9 mouse cellular contexts compared by ENCODE assay signal in the genomic region with DNA sequence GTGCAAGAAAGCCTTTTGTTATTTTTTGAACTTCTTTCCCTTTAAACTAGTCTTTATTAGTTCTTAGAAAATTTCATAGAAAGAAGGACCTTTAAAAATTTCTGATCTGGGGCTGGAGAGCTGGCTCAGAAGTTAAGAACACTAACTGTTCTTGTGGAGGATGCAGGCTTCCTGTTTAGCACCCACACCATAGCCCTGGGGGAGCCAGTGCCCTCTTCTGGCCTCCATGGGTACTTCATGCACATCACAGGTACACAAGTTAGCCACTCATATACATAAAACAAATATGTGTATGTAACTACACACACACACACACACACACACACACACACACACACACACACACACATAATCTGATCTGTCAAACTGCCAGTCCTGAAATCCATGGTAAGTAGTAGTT. TPM values are rescaled to one million over a fixed set of nuclear protein-coding genes. Genes with fewer than 3 reads are reported as not detected.
DNase-seq lines count a peak whose midpoint lies in the region; ATAC-seq lines count a peak whose summit lies in the region.
"Had no signal": no experiment of that assay in that cellular context is flagged by ENCODE, and none has a peak within 500 bp of the region (broad histone marks: within the 10 kb centered on the region; RNA-seq: fewer than 3 reads in every experiment).

No protein-coding gene starts in this region.

- DNase-seq in hindbrain, embryonic 11.5 days (ENCODE audit: low spot score): peak; percentile 42
- DNase-seq in B cell, adult 2 months: peak; percentile 73 to 77
- peak; percentile 48 for DNase-seq in R1 (ENCODE audit: low read depth, low spot score)
- DNase-seq in limb, embryonic 11.5 days (ENCODE audit: low spot score): peak; percentile 36
- DNase-seq in spleen, postnatal 4 days (ENCODE audit: low spot score in 2 of 2): peak; percentile 60 to 77

- no peak overlapping the region for H3K4me3 ChIP-seq in hindbrain, embryonic 11.5 days (ENCODE audit: low read depth, low read length)
- H3K4me3 ChIP-seq in hindbrain, embryonic 12.5 days: no peak overlapping the region
- H3K4me3 ChIP-seq in limb, embryonic 11.5 days (ENCODE audit: low read depth, low read length): no peak overlapping the region
- H3K4me3 ChIP-seq in midbrain, embryonic 16.5 days (ENCODE audit: low read depth, low read length): no peak overlapping the region
- H3K4me3 ChIP-seq: embryonic facial prominence, embryonic 13.5 days had no signal

- H3K9ac ChIP-seq in hindbrain, embryonic 11.5 days (ENCODE audit: low read depth, low read length): no peak overlapping the region
- no peak overlapping the region for H3K9ac ChIP-seq in hindbrain, embryonic 12.5 days
- H3K9ac ChIP-seq in limb, embryonic 11.5 days (ENCODE audit: low read length): no peak overlapping the region
- no peak overlapping the region for H3K9ac ChIP-seq in midbrain, embryonic 16.5 days (ENCODE audit: low read depth, low read length)
- H3K9ac ChIP-seq: embryonic facial prominence, embryonic 13.5 days had no signal

- H3K36me3 ChIP-seq in hindbrain, embryonic 11.5 days (ENCODE audit: control insufficient read depth, insufficient read depth, low read length): no peaks in the 10 kb centered on the region
- H3K36me3 ChIP-seq in hindbrain, embryonic 12.5 days: peaks cover 18% of the 10 kb centered on the region
- no peaks in the 10 kb centered on the region; the same call in 1 of the 2 replicates for H3K36me3 ChIP-seq in limb, embryonic 11.5 days (ENCODE audit: control insufficient read depth, insufficient read depth, low read length)
- peaks cover 8% of the 10 kb centered on the region for H3K36me3 ChIP-seq in midbrain, embryonic 16.5 days (ENCODE audit: control insufficient read depth, insufficient read depth, low read length)

- no peaks in the 10 kb centered on the region for H3K9me3 ChIP-seq in hindbrain, embryonic 11.5 days (ENCODE audit: control insufficient read depth, low read length)
- no peaks in the 10 kb centered on the region for H3K9me3 ChIP-seq in hindbrain, embryonic 12.5 days (replicated peaks)
- H3K9me3 ChIP-seq in limb, embryonic 11.5 days (ENCODE audit: control insufficient read depth, low read length): no peaks in the 10 kb centered on the region
- H3K9me3 ChIP-seq in midbrain, embryonic 16.5 days (replicated peaks; ENCODE audit: control insufficient read depth, low read length, poor library complexity, severe bottlenecking): no peaks in the 10 kb centered on the region
- H3K9me3 ChIP-seq: embryonic facial prominence, embryonic 13.5 days had no signal

- no peaks in the 10 kb centered on the region for H3K4me1 ChIP-seq in hindbrain, embryonic 11.5 days (replicated peaks; ENCODE audit: control insufficient read depth, insufficient read depth, low read length)
- H3K4me1 ChIP-seq in hindbrain, embryonic 12.5 days: no peaks in the 10 kb centered on the region
- no peaks in the 10 kb centered on the region for H3K4me1 ChIP-seq in limb, embryonic 11.5 days (ENCODE audit: control insufficient read depth, insufficient read depth, low read length)
- H3K4me1 ChIP-seq in midbrain, embryonic 16.5 days (ENCODE audit: control insufficient read depth, insufficient read depth, low read length): no peaks in the 10 kb centered on the region
- H3K4me1 ChIP-seq: embryonic facial prominence, embryonic 13.5 days had no signal

- H3K4me2 ChIP-seq in hindbrain, embryonic 11.5 days (replicated peaks; ENCODE audit: low read depth, low read length): no peak overlapping the region
- H3K4me2 ChIP-seq in hindbrain, embryonic 12.5 days (replicated peaks): no peak overlapping the region
- H3K4me2 ChIP-seq in limb, embryonic 11.5 days (ENCODE audit: low read depth, severe bottlenecking): no peak overlapping the region
- no peak overlapping the region for H3K4me2 ChIP-seq in midbrain, embryonic 16.5 days (ENCODE audit: low read length)
- H3K4me2 ChIP-seq: embryonic facial prominence, embryonic 13.5 days had no signal

- no peak overlapping the region for H3K27ac ChIP-seq in hindbrain, embryonic 11.5 days (ENCODE audit: low read depth, low read length)
- H3K27ac ChIP-seq in hindbrain, embryonic 12.5 days: no peak overlapping the region
- no peak overlapping the region for H3K27ac ChIP-seq in limb, embryonic 11.5 days (replicated peaks; ENCODE audit: low read depth, low read length)
- no peak overlapping the region for H3K27ac ChIP-seq in midbrain, embryonic 16.5 days (ENCODE audit: low read length)
- H3K27ac ChIP-seq: embryonic facial prominence, embryonic 13.5 days had no signal

- no peak for ATAC-seq in hindbrain, embryonic 11.5 days (ENCODE audit: low FRiP score)
- ATAC-seq in hindbrain, embryonic 12.5 days (ENCODE audit: low FRiP score): no peak
- ATAC-seq in erythroblast, adult 5-6 weeks (replicated peaks; ENCODE audit: low FRiP score, poor library complexity, severe bottlenecking): peak; percentile 69; the same call in 1 of the 2 replicates
- ATAC-seq in limb, embryonic 11.5 days (ENCODE audit: insufficient number of reproducible peaks, low FRiP score, low TSS enrichment, low read depth): no peak
- no peak for ATAC-seq in midbrain, embryonic 16.5 days

- H3K27me3 ChIP-seq in hindbrain, embryonic 11.5 days (ENCODE audit: control insufficient read depth, insufficient read depth, low read length): no peaks in the 10 kb centered on the region
- H3K27me3 ChIP-seq in hindbrain, embryonic 12.5 days: no peaks in the 10 kb centered on the region
- H3K27me3 ChIP-seq in limb, embryonic 11.5 days (ENCODE audit: control insufficient read depth, insufficient read depth, low read length): no peaks in the 10 kb centered on the region
- H3K27me3 ChIP-seq in midbrain, embryonic 16.5 days (ENCODE audit: control insufficient read depth, insufficient read depth, low read depth, low read length): no peaks in the 10 kb centered on the region
- H3K27me3 ChIP-seq: embryonic facial prominence, embryonic 13.5 days had no signal

RNA-seq across cellular contexts. Expression of gene Syt16, which starts 7.9 kb away (rescaled TPM):
- polyA plus RNA-seq in hindbrain, embryonic 11.5 days (2014; fragmentation: Nextera tagmentation; extraction: Ambion mirVana): 5.4 and 5.5 TPM in 2 replicates
- polyA plus RNA-seq in hindbrain, embryonic 12.5 days (2016; fragmentation: Nextera tagmentation; extraction: Ambion mirVana): 17.0 and 19.5 TPM in 2 replicates
- not detected in 2 replicates for total RNA-seq in erythroblast, adult 5-6 weeks (2015; ENCODE audit: low replicate concordance)
- total RNA-seq in erythroblast, adult 5-6 weeks (2017; ENCODE audit: low replicate concordance): not detected in 2 replicates
- polyA plus RNA-seq in limb, embryonic 11.5 days (2014; fragmentation: Nextera tagmentation; extraction: Ambion mirVana): 2.4 and 3.0 TPM in 2 replicates
- polyA plus RNA-seq in midbrain, embryonic 16.5 days (2015; fragmentation: Nextera tagmentation; extraction: Ambion mirVana): 96.0 and 101 TPM in 2 replicates

RNA-seq across cellular contexts. Expression of gene Snapc1, which starts 25.3 kb away (rescaled TPM):
- polyA plus RNA-seq in hindbrain, embryonic 11.5 days (2014; fragmentation: Nextera tagmentation; extraction: Ambion mirVana): 24.1 and 28.3 TPM in 2 replicates
- polyA plus RNA-seq in hindbrain, embryonic 12.5 days (2016; fragmentation: Nextera tagmentation; extraction: Ambion mirVana): 29.4 and 31.5 TPM in 2 replicates
- total RNA-seq in erythroblast, adult 5-6 weeks (2015; ENCODE audit: low replicate concordance): 1.5 and 2.5 TPM in 2 replicates
- total RNA-seq in erythroblast, adult 5-6 weeks (2017; ENCODE audit: low replicate concordance): 1.2 and 4.9 TPM in 2 replicates
- polyA plus RNA-seq in limb, embryonic 11.5 days (2014; fragmentation: Nextera tagmentation; extraction: Ambion mirVana): 19.2 and 22.2 TPM in 2 replicates
- polyA plus RNA-seq in midbrain, embryonic 16.5 days (2015; fragmentation: Nextera tagmentation; extraction: Ambion mirVana): 37.0 and 39.4 TPM in 2 replicates

RNA-seq across cellular contexts. Expression of gene Gm49321, which starts 52.1 kb away (rescaled TPM):
- 19.8 and 19.9 TPM in 2 replicates for polyA plus RNA-seq in hindbrain, embryonic 11.5 days (2014; fragmentation: Nextera tagmentation; extraction: Ambion mirVana)
- polyA plus RNA-seq in hindbrain, embryonic 12.5 days (2016; fragmentation: Nextera tagmentation; extraction: Ambion mirVana): 15.2 and 15.8 TPM in 2 replicates
- total RNA-seq in erythroblast, adult 5-6 weeks (2015; ENCODE audit: low replicate concordance): not detected in 2 replicates
- total RNA-seq in erythroblast, adult 5-6 weeks (2017; ENCODE audit: low replicate concordance): not detected in 2 replicates
- polyA plus RNA-seq in limb, embryonic 11.5 days (2014; fragmentation: Nextera tagmentation; extraction: Ambion mirVana): 13.5 and 15.9 TPM in 2 replicates
- 21.2 and 26.0 TPM in 2 replicates for polyA plus RNA-seq in midbrain, embryonic 16.5 days (2015; fragmentation: Nextera tagmentation; extraction: Ambion mirVana)
